Mouse (Mus musculus): ENCODE results near the gene Wdr83.

The Wdr83 gene

GRCm38 (mm10) chr8:85035728-85036310 is 45.3 kb downstream of the Wdr83 start:
- DNase-seq (ENCODE audit: extremely low spot score, low read depth, low spot score), result no peak

GRCm38 (mm10) chr8:85035165-85035727 is 45.9 kb downstream of the Wdr83 start:
- DNase-seq (ENCODE audit: extremely low spot score, low read depth, low spot score), result no peak

- DNase-seq (ENCODE audit: extremely low spot score, low read depth, low spot score), result no peak
Observed at GRCm38 (mm10) chr8:85034764-85035163, 46.3 kb downstream of the Wdr83 start.

GRCm38 (mm10) chr8:85033867-85034266 is 47.2 kb downstream of the Wdr83 start:
- DNase-seq (ENCODE audit: extremely low spot score, low read depth, low spot score), result no peak

GRCm38 (mm10) chr8:85032622-85033311 is 48.3 kb downstream of the Wdr83 start:
- no peak for DNase-seq (ENCODE audit: extremely low spot score, low read depth, low spot score)

- no peak for DNase-seq (ENCODE audit: extremely low spot score, low read depth, low spot score)
Observed at GRCm38 (mm10) chr8:85029271-85029670, 51.8 kb downstream of the Wdr83 start.

- no peak for DNase-seq (ENCODE audit: extremely low spot score, low read depth, low spot score)
Observed at GRCm38 (mm10) chr8:85027922-85028321, 53.2 kb downstream of the Wdr83 start.

- no peak for DNase-seq (ENCODE audit: extremely low spot score, low read depth, low spot score)
Observed at GRCm38 (mm10) chr8:85027516-85027855, 53.6 kb downstream of the Wdr83 start.

- DNase-seq (ENCODE audit: extremely low spot score, low read depth, low spot score), result peak; percentile 95
Observed at GRCm38 (mm10) chr8:85026670-85027515, 54.2 kb downstream of the Wdr83 start, which contains the start of gene Trir. Gene Trir (plus strand): TSS chr8:85026823.

- DNase-seq (ENCODE audit: extremely low spot score, low read depth, low spot score), result peak; percentile 98
Observed at GRCm38 (mm10) chr8:85025098-85025932, 55.8 kb downstream of the Wdr83 start, which contains the start of gene Asna1. Gene Asna1 (minus strand): TSS chr8:85025281.
